Mouse (Mus musculus): Measurements from ENCODE around the gene Ccdc8.
"Not testable (repeated sequence)": the region's sequence is repeated elsewhere in the genome, so short reads cannot be mapped to it uniquely, and the experiment has no call there.

The Ccdc8 gene

GRCm38 (mm10) chr7:16992451-16992807 is at the start of gene Ccdc8:
TSS of gene Ccdc8 (plus strand) at chr7:16992708.
- no peak for DNase-seq

- DNase-seq = no peak
These were observed 49.6 kb upstream of the Ccdc8 start for GRCm38 (mm10) chr7:16942861-16943260.

DNA sequence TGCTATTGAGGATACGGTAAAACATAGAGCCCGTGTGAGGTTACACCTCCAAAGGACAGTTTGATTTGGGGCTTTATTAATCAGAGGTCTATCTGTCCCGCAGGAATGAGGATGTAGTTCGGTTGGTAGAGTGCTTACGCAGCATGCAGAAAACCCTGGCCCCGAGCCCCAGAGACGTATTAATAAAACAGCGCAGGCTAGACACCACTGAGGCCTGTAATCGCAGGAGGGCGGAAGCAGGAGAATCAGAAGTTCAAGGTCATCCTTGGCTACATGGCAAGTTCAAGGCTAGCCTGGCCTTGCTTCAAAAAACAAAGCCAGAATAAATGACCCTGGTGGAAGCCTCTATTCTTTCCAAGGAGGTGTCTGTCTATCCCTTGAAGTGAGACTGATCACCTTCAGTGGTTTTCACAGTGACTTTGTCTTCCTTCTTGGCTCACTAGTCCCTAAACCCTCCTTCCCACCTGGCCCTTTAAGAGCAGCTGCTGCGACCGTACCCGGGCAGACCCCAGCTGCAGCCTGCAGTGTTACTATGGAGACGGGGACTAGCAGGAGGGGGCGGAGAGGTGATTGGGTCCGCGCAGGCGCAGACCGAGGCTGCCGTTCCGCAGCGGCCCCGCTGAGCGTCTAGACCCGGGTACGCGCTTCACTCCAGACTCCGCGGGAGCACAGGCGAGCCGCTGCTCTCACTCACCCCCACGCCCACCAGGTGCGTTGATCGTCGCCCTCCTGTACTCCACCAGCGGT is 48.3 kb upstream of the Ccdc8 start, which contains the start of gene Pnmal2:
Gene Pnmal2, plus strand, starts transcription at position 622 of the 747 bp plus-strand sequence.
- DNase-seq = peak; percentile 92

DNA sequence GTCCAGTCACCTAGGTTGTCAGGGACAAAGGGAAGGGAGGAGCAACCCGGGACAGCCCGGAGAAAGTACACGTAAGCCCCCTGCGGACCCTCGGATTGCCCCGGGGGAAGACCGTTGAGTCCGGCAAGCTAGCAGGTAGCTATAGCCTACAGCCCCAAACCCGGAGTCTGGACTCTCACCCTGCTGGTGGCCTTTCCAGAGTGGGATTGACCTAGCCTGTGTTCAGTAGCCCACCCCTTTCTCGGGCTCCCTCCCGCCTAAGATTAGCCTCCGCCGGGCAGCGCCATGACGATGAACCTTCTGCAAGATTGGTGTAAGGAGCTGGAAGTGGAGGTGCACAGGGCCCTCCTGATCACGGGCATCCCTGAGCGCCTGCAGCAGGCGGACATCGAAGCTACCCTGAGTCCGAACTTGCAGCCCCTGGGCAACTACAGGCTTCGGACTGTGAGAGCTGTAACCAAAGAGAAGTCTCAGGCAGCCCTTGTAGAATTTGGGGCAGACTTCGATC is 47.6 kb upstream of the Ccdc8 start:
- DNase-seq = no peak

DNA sequence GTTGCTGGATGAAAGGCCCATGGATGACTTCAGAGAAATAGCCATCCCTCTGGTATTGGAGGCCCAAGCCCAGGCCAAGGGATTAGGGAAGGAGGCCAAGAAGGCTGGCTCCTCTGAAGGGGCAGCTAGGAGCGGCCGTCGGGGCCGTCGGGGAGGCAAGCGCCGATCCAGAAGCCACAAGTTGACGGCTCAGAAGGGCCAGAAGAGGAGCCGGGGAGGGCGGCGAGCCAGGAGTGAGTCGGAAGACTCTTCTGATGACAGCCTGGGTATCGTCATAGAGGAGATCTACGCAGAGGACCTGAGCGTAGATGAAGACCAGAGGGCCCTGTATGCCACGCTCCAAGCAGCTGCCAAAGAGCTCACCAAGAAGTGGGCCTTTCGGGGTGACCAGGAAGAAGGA is 47.1 kb upstream of the Ccdc8 start:
- DNase-seq = no peak

DNA sequence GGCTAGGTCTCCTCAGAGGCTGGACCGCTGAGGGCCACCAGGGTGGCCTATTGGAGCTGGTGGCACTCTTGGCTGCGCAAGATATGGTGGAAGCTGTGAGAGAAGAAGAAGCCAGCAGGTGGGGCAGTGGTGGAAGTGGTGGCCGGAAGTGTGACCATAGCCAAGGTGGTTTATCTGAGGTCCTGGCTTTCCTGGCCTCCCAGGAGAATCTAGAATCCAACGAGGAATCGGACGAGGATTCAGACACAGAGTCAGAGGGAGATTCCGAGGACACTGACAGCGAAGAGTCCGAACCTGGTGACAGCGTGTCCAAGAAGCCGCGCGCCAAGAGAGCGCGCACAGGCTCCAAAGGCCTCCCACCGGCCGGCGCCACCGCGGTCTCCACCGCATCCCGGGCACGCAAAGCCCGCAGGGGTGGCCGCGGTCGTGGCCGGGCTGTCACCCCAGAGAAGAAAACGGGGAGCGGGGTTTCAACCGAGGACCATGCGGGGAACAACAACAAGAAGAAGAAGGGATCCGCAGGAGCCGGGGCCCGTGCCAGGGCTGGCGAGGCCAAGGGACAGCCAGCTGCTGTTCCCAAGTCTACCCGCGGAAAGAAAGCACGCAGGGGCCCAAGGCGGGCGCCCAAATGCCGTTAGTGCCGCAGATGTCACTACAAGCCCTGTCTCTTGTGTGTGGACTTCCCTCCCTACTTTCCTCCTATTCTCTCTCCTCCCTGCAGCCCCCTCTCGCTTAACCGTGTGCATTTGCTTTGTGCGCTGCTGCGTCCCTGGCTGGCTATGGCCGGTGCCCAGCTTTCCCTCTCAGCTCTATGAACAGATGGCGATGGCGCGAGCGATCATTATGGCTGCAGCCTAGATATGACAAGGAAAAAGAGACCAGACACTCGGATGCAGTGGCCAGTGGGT is 45.8 kb upstream of the Ccdc8 start:
- DNase-seq = no peak

GRCm38 (mm10) chr7:16947349-16947895 is 45.1 kb upstream of the Ccdc8 start:
- DNase-seq = no peak

GRCm38 (mm10) chr7:16947959-16948361 is 44.5 kb upstream of the Ccdc8 start:
- DNase-seq = no peak

GRCm38 (mm10) chr7:16948923-16949458 is 43.5 kb upstream of the Ccdc8 start:
- no peak for DNase-seq

DNA sequence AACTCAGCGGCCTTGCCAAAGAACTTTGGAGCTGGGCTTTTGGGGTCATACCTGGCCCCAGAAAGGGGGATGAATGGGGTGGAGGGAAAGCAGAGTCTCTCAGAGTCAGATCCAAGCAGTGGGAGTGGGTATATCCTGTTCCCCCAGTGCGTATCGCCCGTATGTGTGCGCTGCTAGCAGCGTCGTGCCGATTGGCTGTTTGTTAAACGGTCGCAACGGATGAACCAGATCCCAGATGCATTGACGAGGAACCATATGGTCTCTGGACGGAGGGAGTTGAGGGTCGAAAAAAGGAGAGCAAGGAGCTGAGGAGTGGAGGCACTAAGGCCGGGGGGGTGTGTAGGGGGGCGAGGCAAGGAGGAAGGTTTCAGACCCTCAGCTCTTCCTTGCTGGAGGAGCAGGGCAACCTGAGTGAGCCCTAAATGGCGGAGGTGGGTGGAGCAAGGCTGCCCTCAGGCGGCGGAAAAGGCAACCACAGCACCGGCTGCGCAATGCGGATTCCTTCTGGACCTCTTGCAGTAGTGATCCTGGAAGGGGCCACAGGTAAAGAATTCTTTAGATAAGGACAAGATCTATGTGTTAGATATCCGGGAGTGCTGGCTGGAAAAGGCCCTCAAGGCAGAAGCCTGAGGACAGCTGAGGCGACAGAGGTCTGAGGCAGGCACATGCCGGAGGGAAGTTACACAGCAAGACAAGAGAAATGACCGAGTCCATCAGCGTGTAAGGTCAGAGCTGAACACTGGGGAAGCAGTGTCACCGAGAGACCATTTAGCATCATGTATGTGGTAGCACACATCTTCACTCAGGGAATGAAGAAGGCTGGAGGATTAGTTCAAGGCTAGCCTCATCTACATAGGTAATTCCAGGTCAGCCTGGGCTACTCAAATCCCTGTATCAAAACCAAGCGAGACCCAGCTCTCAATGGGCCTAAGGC is 42.3 kb upstream of the Ccdc8 start:
- DNase-seq = peak; percentile 85

GRCm38 (mm10) chr7:16950861-16951635 is 41.5 kb upstream of the Ccdc8 start:
- DNase-seq = peak; percentile 88

- not testable (repeated sequence) for DNase-seq
These were observed 38.7 kb upstream of the Ccdc8 start for GRCm38 (mm10) chr7:16953776-16954175.

GRCm38 (mm10) chr7:16955712-16956111 is 36.8 kb upstream of the Ccdc8 start:
- DNase-seq = no peak

- no peak for DNase-seq
These were observed 35.9 kb upstream of the Ccdc8 start for GRCm38 (mm10) chr7:16956410-16957265.

GRCm38 (mm10) chr7:16959539-16960187 is 32.8 kb upstream of the Ccdc8 start, which contains the start of gene Pnmal1:
TSS of gene Pnmal1 (plus strand) at chr7:16959679.
- no peak for DNase-seq

GRCm38 (mm10) chr7:16961678-16962077 is 30.8 kb upstream of the Ccdc8 start:
- DNase-seq = no peak

GRCm38 (mm10) chr7:16968414-16968813 is 24.1 kb upstream of the Ccdc8 start:
- DNase-seq = no peak

GRCm38 (mm10) chr7:16971160-16971559 is 21.3 kb upstream of the Ccdc8 start:
- DNase-seq = no peak

DNA sequence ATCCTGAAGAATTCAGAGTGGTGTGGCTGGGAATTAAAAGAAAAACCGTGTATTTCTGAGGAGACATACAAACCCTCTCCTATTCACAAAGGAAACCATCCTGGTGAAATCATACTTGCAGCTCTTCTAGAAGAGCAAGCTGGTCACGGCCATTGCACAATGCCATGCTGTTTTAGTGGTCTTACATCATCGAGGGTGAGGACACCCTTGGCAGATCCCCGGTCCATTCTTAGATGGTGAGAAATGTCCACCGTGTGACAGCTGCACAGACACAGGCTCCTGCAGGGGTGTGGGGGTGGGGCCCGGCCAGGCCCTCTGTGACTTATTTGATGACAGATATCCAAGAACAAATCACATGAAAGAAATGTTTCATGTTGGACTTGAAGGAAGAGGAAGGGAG is 18.5 kb upstream of the Ccdc8 start:
- no peak for DNase-seq

DNA sequence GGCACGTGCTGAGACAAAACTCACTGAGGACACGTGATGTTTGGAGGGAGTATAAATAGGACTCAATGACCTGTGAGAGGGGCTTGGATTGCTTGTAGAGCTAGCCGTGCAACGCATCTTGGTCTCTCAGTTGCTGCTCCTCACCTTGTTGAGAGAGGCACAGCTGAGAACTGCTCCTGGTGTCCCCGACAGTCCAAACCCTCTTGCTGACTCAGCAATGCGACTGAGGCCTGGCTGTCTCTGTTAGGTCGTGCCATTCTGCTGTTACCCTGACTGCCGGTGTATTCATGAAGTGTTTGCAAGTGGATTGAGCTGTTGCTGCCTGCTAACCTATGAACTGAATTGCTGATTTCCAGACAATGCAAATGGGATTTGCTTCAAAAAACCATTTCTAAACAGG is 16.2 kb upstream of the Ccdc8 start:
- DNase-seq = no peak
